Mouse (Mus musculus) lung, embryonic 14.5 days (tissue): ENCODE results near the gene Mrap. TPM values are rescaled to one million over a fixed set of nuclear protein-coding genes. Genes with fewer than 3 reads are reported as not detected.

Source experiments
- ATAC-seq: fragments of 200-750 bp; cut with Nextera tagmentation; 2 replicates; pipeline ENCODE4 v1.8.0; 2017; ENCODE audit warnings: mild to moderate bottlenecking, moderate TSS enrichment, moderate library complexity; ENCODE audit not compliant: insufficient read depth
- DNase-seq: peaks from one replicate; pipeline ENCODE4 v3.0.0-alpha.2; 2015
- H3K27ac ChIP-seq: fragments of 300-500 bp; sonication (generic); 2 replicates; pipeline ENCODE4 v1.5.1; 2014; ENCODE audit warnings: low read depth, mild to moderate bottlenecking, moderate library complexity
- H3K27me3 ChIP-seq: fragments of 300-500 bp; sonication (generic); 2 replicates; pipeline ENCODE4 v1.6.1; 2014; ENCODE audit warnings: low read length, control low read depth; ENCODE audit not compliant: insufficient read depth
- H3K36me3 ChIP-seq: fragments of 300-500 bp; sonication (generic); 2 replicates; pipeline ENCODE4 v1.6.1; 2014; ENCODE audit warnings: control low read depth; ENCODE audit not compliant: insufficient read depth
- H3K4me1 ChIP-seq: fragments of 300-500 bp; sonication (generic); 2 replicates; pipeline ENCODE4 v1.6.1; 2014; ENCODE audit warnings: antibody characterized with exemption, control low read depth; ENCODE audit not compliant: insufficient read depth
- H3K4me2 ChIP-seq: fragments of 300-500 bp; sonication (generic); 2 replicates; pipeline ENCODE4 v1.6.1; 2014; ENCODE audit warnings: mild to moderate bottlenecking
- H3K4me3 ChIP-seq: fragments of 300-500 bp; sonication (generic); 2 replicates; pipeline ENCODE4 v1.5.1; 2014; ENCODE audit warnings: low read depth, low read length
- H3K9ac ChIP-seq: fragments of 300-500 bp; sonication (generic); 2 replicates; pipeline ENCODE4 v1.6.1; 2014
- H3K9me3 ChIP-seq: fragments of 300-500 bp; sonication (generic); 2 replicates; pipeline ENCODE4 v1.6.1; 2016; ENCODE audit warnings: low read depth, low read length, control low read depth
- CTCF ChIP-seq: IDR thresholded peaks from 2 replicates; pipeline ENCODE4 v1.5.1; 2016; ENCODE audit warnings: antibody characterized with exemption, low read depth
- WGBS: fragments of 180-500 bp; shearing (Covaris S2); extraction: QIAGEN DNeasy Blood & Tissue Kit; methylation state at CpG from one replicate; pipeline ENCODE4 v1.1.7; 2014; 5-methylcytosine and 5-hydroxymethylcytosine counted together
- polyA plus RNA-seq: library from polyadenylated mRNA; unstranded; fragments of >200 nt; fragmentation: Nextera tagmentation; extraction: Ambion mirVana; gene quantifications from 2 replicates; pipeline ENCODE4 v1.2.1, GENCODE M21; 2014

Mrap gene
- polyA plus RNA-seq, 1 experiment from 2014 or later: 0.43 TPM

DNA sequence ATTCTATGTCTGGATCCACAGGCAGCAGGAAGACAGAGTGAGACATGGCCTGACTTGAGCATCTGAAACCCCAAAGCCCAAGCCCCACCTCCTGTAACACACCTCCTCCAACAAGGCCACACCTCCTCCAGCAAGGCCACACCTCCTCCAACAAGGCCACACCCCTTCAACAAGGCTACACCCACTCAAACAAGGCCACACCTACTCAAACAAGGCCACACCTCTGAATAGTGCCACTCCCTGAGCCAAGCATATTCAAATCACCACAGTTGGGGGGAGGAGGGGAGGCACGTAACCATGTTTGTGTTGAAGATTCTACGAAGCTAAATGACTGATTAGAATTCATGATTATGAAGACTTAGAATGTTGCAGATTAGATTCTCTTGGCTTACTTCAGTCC, 36.5 kb upstream of the Mrap start:
- DNase-seq (no peak), ATAC-seq (no peak)
- WGBS: 95% methylated on average over 2 of the region's 2 CpGs
- Histone ChIP-seq H3K4me1 (peaks cover 13% of the 10 kb centered on the region), H3K27ac (no peak overlapping the region), H3K27me3 (no peaks in the 10 kb centered on the region), H3K9me3 (no peaks in the 10 kb centered on the region), H3K9ac (no peak overlapping the region), H3K4me2 (no peak overlapping the region), H3K36me3 (no peaks in the 10 kb centered on the region), H3K4me3 (no peak overlapping the region)
- TF ChIP-seq CTCF: no peak

DNA sequence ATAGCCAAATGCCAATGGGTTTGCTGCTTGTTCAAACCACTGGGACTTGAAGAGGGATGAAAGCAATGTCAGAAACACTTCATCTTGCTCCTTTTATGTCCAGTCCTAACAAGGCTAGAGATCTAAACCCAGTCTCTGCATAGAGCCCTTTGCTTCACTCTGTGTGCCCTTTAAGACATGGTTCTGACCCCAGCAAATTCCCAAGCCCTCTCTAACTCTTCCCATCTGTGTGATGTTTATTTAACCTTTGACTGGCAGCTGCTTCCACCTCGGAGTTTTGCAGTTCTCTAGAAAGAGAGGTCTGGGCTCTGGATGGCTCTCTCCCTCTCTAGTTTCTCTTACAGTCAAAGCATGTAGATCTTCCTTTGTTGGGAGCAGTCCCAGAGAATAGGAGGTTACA, 34.4 kb upstream of the Mrap start:
- Histone ChIP-seq H3K9ac (no peak overlapping the region), H3K9me3 (no peaks in the 10 kb centered on the region), H3K27ac (peak overlapping the region; percentile 34), H3K36me3 (no peaks in the 10 kb centered on the region), H3K4me2 (no peak overlapping the region), H3K27me3 (no peaks in the 10 kb centered on the region), H3K4me3 (no peak overlapping the region), H3K4me1 (peaks cover 17% of the 10 kb centered on the region)
- DNase-seq (peak; percentile 57), ATAC-seq (no peak)
- 5% methylated on average over 1 of the region's 1 CpGs for WGBS
- no peak for TF ChIP-seq CTCF

DNA sequence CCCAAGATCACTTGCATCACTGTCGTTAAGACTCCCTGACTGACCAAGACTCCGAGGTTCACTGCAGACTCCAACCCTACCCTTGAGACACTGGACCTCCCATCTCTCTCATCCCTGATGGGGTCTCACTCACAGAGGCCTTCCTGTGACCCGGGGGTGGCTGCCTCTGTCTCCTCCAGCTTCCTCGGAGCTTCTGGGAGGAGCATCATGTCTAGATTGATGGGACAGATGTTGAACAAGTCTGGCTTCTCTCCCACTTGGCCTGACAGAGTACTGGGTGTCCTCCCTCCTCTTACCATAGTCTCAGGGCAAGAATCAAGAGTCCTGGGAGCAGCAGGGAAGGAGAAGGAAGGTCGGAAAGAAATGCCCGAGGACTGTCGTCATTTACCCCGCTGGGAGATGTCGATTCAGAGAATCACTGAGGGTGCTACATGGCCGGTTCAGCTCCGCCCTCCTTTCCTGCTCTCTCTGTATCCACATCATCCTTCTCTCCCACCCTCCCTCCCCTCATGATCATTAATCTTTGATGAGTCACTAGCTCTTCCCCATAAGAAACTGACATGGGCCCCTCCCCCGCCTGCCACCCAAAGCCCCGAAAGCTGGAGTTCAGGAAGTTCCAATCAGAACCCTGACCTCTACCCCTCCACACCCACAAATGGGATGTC, 33.7 kb upstream of the Mrap start:
- Histone ChIP-seq H3K9ac (no peak overlapping the region), H3K27ac (peak overlapping the region; percentile 34), H3K4me3 (no peak overlapping the region), H3K4me1 (peaks cover 17% of the 10 kb centered on the region), H3K27me3 (no peaks in the 10 kb centered on the region), H3K36me3 (no peaks in the 10 kb centered on the region), H3K4me2 (no peak overlapping the region), H3K9me3 (no peaks in the 10 kb centered on the region)
- 31% methylated on average over 13 of the region's 13 CpGs for WGBS
- TF ChIP-seq CTCF: no peak
- DNase-seq (peak; percentile 67), ATAC-seq (peak; percentile 32; the same call in 1 of the 2 replicates)

GRCm38 (mm10) chr16:90706279-90706678, 31.7 kb upstream of the Mrap start:
- WGBS: 4% methylated on average over 3 of the region's 3 CpGs
- Histone ChIP-seq H3K4me2 (no peak overlapping the region), H3K9ac (no peak overlapping the region), H3K27me3 (no peaks in the 10 kb centered on the region), H3K4me1 (peaks cover 22% of the 10 kb centered on the region), H3K9me3 (no peaks in the 10 kb centered on the region), H3K27ac (peak overlapping the region; percentile 52), H3K4me3 (no peak overlapping the region), H3K36me3 (no peaks in the 10 kb centered on the region)
- peak; percentile 15; the same call in 1 of the 2 replicates for TF ChIP-seq CTCF
- ATAC-seq (peak; percentile 89), DNase-seq (peak; percentile 84)

DNA sequence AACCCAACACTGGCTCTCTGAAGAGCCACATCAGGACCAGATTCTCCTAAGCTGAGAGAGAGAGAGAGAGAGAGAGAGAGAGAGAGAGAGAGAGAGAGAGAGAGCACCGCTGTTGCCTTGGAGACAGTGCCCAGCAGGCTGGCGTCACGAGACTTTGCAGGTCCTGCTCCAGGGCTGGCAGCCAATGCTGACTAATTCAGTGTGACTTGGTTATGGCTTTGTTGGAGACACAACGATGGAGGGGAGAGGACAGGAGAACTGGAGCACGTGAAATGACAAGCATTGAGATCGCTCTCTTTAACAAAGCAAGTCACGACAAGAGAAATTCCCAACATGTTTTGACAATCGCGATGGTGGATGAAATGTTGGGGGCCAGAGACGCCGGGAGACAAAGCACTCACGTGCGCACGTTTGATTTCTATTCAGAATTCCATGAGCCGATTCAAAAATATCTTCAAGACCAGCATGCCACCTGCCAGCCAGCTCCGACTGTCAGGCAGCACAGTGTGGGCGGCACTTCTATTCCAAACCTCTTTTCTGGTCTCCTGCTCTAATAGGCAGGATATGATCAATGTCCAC, 28.2 kb upstream of the Mrap start:
- no peak overlapping the region for H3K9ac ChIP-seq
- no peak overlapping the region for H3K4me3 ChIP-seq
- no peaks in the 10 kb centered on the region for H3K27me3 ChIP-seq
- H3K36me3 ChIP-seq: no peaks in the 10 kb centered on the region
- no peak for TF ChIP-seq CTCF
- peak; percentile 70 for DNase-seq
- H3K9me3 ChIP-seq: no peaks in the 10 kb centered on the region
- peaks cover 9% of the 10 kb centered on the region; the same call in 1 of the 2 replicates for H3K4me1 ChIP-seq
- peak; percentile 29; the same call in 1 of the 2 replicates for ATAC-seq
- H3K4me2 ChIP-seq: peak overlapping the region; percentile 47
- H3K27ac ChIP-seq: peak overlapping the region; percentile 22; the same call in 1 of the 2 replicates
- WGBS: 23% methylated on average over 17 of the region's 17 CpGs

DNA sequence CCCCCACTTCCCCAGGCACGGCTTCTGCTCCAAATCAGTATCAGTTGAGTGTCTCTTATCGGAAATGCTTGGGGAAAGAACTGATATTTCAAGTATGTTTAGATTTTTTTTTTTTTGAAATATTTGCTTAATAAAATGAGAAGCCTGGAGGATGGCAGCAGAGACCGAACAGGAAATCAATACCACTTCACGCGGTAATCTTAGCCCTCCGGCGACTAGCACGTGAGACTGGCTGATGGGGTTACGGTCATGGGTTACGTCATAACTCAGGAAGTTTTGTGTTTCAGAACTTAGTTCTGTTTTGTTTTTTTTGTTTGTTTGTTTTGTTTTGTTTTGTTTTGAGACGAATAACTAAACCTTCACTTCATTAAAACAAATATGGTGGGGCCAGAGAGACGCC, 27.7 kb upstream of the Mrap start:
- Histone ChIP-seq H3K27ac (no peak overlapping the region), H3K4me3 (no peak overlapping the region), H3K9ac (no peak overlapping the region), H3K9me3 (no peaks in the 10 kb centered on the region), H3K4me1 (peaks cover 9% of the 10 kb centered on the region; the same call in 1 of the 2 replicates), H3K4me2 (peak overlapping the region; percentile 47), H3K27me3 (no peaks in the 10 kb centered on the region), H3K36me3 (no peaks in the 10 kb centered on the region)
- ATAC-seq: no peak
- no peak for TF ChIP-seq CTCF
- peak; percentile 4 for DNase-seq
- WGBS: 50% methylated on average over 12 of the region's 12 CpGs

- H3K4me2 ChIP-seq: no peak overlapping the region
- ATAC-seq (no peak), DNase-seq (no peak)
- no peak for TF ChIP-seq CTCF
- H3K27me3 ChIP-seq: no peaks in the 10 kb centered on the region
- no peaks in the 10 kb centered on the region for H3K9me3 ChIP-seq
- 94% methylated on average over 4 of the region's 4 CpGs for WGBS
- no peak overlapping the region for H3K9ac ChIP-seq
- H3K27ac ChIP-seq: no peak overlapping the region
- H3K4me1 ChIP-seq: 0 out of 2 replicates have a peak, but pooled peaks cover 5% of the 10 kb centered on the region
- peaks cover 33% of the 10 kb centered on the region for H3K36me3 ChIP-seq
- no peak overlapping the region for H3K4me3 ChIP-seq
These were observed 14.0 kb upstream of the Mrap start for GRCm38 (mm10) chr16:90724051-90724450.
